Mouse (Mus musculus): ENCODE measurements around the gene Itpr2.

DNA sequence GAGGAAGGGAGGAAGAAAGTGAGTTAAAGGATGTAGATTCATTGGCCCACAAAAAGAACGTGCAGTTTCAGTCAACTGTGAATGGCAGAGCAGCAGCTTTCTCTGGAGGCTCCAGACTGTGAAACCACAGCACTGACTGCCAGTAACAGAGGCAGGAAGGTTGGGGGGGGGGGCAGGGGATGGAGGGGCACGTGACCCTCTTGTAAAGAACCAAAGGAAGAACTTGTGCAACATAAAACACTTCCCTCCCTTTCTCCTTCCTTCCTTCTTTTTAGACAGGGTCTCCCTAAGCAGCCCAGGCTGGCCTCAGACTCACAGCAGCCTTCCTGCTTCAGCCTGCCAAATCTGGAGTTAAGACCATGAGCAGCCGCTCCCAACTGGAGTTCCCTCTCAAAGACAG lies 104.2 kb downstream of the Itpr2 start:
- TF ChIP-seq CTCF (IDR thresholded peaks at IDR 0.05; ENCODE audit: low read depth, low read length): no peak
- no peak for TF ChIP-seq POLR2A (IDR thresholded peaks at IDR 0.05; ENCODE audit: insufficient read depth, low read length)
- TF ChIP-seq EP300 (IDR thresholded peaks at IDR 0.05; ENCODE audit: insufficient read depth, low read depth, low read length): no peak
